ENCODE assay signal across 17 mouse cellular contexts in the genomic region with DNA sequence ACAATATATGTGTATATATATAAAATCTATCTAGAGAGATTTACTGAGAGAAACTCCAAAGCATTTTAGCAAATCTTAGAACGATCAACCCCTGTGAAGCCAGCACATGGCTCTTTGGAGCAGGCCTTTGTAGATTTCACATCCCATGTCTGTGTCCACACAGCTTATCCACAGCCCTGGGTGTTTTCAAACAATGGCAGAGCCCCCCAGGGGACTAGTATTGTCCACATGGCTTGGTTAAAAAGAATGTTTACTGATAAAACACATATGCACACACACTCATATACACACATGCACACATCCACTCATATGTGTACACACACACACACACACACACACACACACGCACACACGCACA. TPM values are rescaled to one million over a fixed set of nuclear protein-coding genes. Genes with fewer than 3 reads are reported as not detected.
"Had no signal": no experiment of that assay in that cellular context is flagged by ENCODE, and none has a peak within 500 bp of the region (broad histone marks: within the 10 kb centered on the region; RNA-seq: fewer than 3 reads in every experiment).

No protein-coding gene starts in this region.

- H3K36me3 ChIP-seq: limb, embryonic 12.5 days; limb, embryonic 15.5 days; stomach, embryonic 15.5 days had no signal

- H3K27me3 ChIP-seq: limb, embryonic 12.5 days; limb, embryonic 15.5 days; stomach, embryonic 15.5 days had no signal

- H3K27ac ChIP-seq: limb, embryonic 12.5 days; limb, embryonic 15.5 days; liver, embryonic 14.5 days; macrophage; stomach, embryonic 15.5 days had no signal

- H3K4me3 ChIP-seq: limb, embryonic 12.5 days; limb, embryonic 15.5 days; stomach, embryonic 15.5 days had no signal

- ATAC-seq: liver, postnatal 0 days; lung, postnatal 0 days had no signal

- H3K4me2 ChIP-seq: limb, embryonic 12.5 days; limb, embryonic 15.5 days; liver, embryonic 11.5 days; lung, embryonic 14.5 days; stomach, embryonic 15.5 days had no signal

- H3K9me3 ChIP-seq: limb, embryonic 12.5 days; limb, embryonic 15.5 days; stomach, embryonic 15.5 days had no signal

- H3K4me1 ChIP-seq: stomach, embryonic 15.5 days had no signal

- DNase-seq: liver, postnatal 0 days; right cerebral cortex, postnatal 25 days; spleen, adult 18-20 months; thymus, postnatal 36 days had no signal

- H3K9ac ChIP-seq: limb, embryonic 12.5 days; limb, embryonic 15.5 days; liver, embryonic 14.5 days; liver, postnatal 0 days; lung, embryonic 14.5 days; stomach, embryonic 15.5 days had no signal

RNA-seq across cellular contexts. Expression of a gene that starts 53.4 kb away (rescaled TPM):
- total RNA-seq: megakaryocyte, adult 5-6 weeks; neutrophil, adult 5-6 weeks had no signal
- polyA plus RNA-seq: kidney, embryonic 16.5 days; limb, embryonic 12.5 days; limb, embryonic 15.5 days; liver, embryonic 11.5 days; liver, embryonic 14.5 days; liver, postnatal 0 days; lung, embryonic 14.5 days; lung, postnatal 0 days; macrophage; stomach, embryonic 15.5 days; thymus, postnatal 0 days; urinary bladder, adult 2 months had no signal
